Mouse (Mus musculus): Measurements from ENCODE around the gene Eps8. TPM values are rescaled to one million over a fixed set of nuclear protein-coding genes. Genes with fewer than 3 reads are reported as not detected.

Eps8 gene
- polyA plus RNA-seq, 1 experiment from 2014 or later, result 209 TPM

- Histone ChIP-seq H3K27ac (ENCODE audit: low read depth, low read length) (no peak overlapping the region), H3K9me3 (ENCODE audit: control insufficient read depth) (no peaks in the 10 kb centered on the region), H3K27me3 (replicated peaks; ENCODE audit: control insufficient read depth, insufficient read depth, low read length) (no peaks in the 10 kb centered on the region), H3K4me3 (ENCODE audit: low read depth, low read length) (no peak overlapping the region), H3K36me3 (ENCODE audit: control insufficient read depth, insufficient read depth) (no peaks in the 10 kb centered on the region), H3K9ac (ENCODE audit: low read depth, low read length) (no peak overlapping the region), H3K4me2 (replicated peaks; ENCODE audit: low read depth) (no peak overlapping the region), H3K4me1 (replicated peaks; ENCODE audit: control insufficient read depth, insufficient read depth, low read length) (peaks cover 8% of the 10 kb centered on the region; the same call in 1 of the 2 replicates)
- no peak for TF ChIP-seq CTCF (IDR thresholded peaks at IDR 0.05; ENCODE audit: low read depth)
- ATAC-seq, result no peak
- WGBS, result 95% methylated on average over 4 of the region's 4 CpGs
Observed at GRCm38 (mm10) chr6:137576091-137576490, 78.6 kb downstream of the Eps8 start.

GRCm38 (mm10) chr6:137573897-137574296, 80.8 kb downstream of the Eps8 start:
- Histone ChIP-seq H3K9me3 (ENCODE audit: control insufficient read depth) (no peaks in the 10 kb centered on the region), H3K4me3 (ENCODE audit: low read depth, low read length) (no peak overlapping the region), H3K27ac (ENCODE audit: low read depth, low read length) (no peak overlapping the region), H3K4me1 (replicated peaks; ENCODE audit: control insufficient read depth, insufficient read depth, low read length) (peaks cover 8% of the 10 kb centered on the region; the same call in 1 of the 2 replicates), H3K36me3 (ENCODE audit: control insufficient read depth, insufficient read depth) (no peaks in the 10 kb centered on the region), H3K4me2 (replicated peaks; ENCODE audit: low read depth) (no peak overlapping the region), H3K27me3 (replicated peaks; ENCODE audit: control insufficient read depth, insufficient read depth, low read length) (no peaks in the 10 kb centered on the region), H3K9ac (ENCODE audit: low read depth, low read length) (no peak overlapping the region)
- ATAC-seq, result no peak
- WGBS, result 70% methylated on average over 7 of the region's 7 CpGs
- no peak for TF ChIP-seq CTCF (IDR thresholded peaks at IDR 0.05; ENCODE audit: low read depth)

- Histone ChIP-seq H3K9ac (ENCODE audit: low read depth, low read length) (peak overlapping the region; percentile 68), H3K4me2 (replicated peaks; ENCODE audit: low read depth) (peak overlapping the region; percentile 62), H3K36me3 (ENCODE audit: control insufficient read depth, insufficient read depth) (peaks cover 5% of the 10 kb centered on the region; the same call in 1 of the 2 replicates), H3K4me1 (replicated peaks; ENCODE audit: control insufficient read depth, insufficient read depth, low read length) (peaks cover 13% of the 10 kb centered on the region; the same call in 1 of the 2 replicates), H3K27ac (ENCODE audit: low read depth, low read length) (peak overlapping the region; percentile 96), H3K4me3 (ENCODE audit: low read depth, low read length) (peak overlapping the region; percentile 52), H3K9me3 (ENCODE audit: control insufficient read depth) (no peaks in the 10 kb centered on the region), H3K27me3 (replicated peaks; ENCODE audit: control insufficient read depth, insufficient read depth, low read length) (no peaks in the 10 kb centered on the region)
- 33% methylated on average over 9 of the region's 9 CpGs for WGBS
- peak; percentile 91 for ATAC-seq
- no peak for TF ChIP-seq CTCF (IDR thresholded peaks at IDR 0.05; ENCODE audit: low read depth)
Observed at GRCm38 (mm10) chr6:137570718-137571131, 84.0 kb downstream of the Eps8 start.

GRCm38 (mm10) chr6:137570019-137570418, 84.7 kb downstream of the Eps8 start:
- WGBS, result 28% methylated on average over 5 of the region's 5 CpGs
- peak overlapping the region; percentile 52 for H3K4me3 ChIP-seq (ENCODE audit: low read depth, low read length)

GRCm38 (mm10) chr6:137569071-137569470, 85.6 kb downstream of the Eps8 start:
- H3K4me1 ChIP-seq (replicated peaks; ENCODE audit: control insufficient read depth, insufficient read depth, low read length), result peaks cover 10% of the 10 kb centered on the region; the same call in 1 of the 2 replicates
- H3K4me2 ChIP-seq (replicated peaks; ENCODE audit: low read depth), result peak overlapping the region; percentile 62
- WGBS, result 30% methylated on average over 6 of the region's 6 CpGs
- H3K9me3 ChIP-seq (ENCODE audit: control insufficient read depth), result no peaks in the 10 kb centered on the region
- H3K4me3 ChIP-seq (ENCODE audit: low read depth, low read length), result peak overlapping the region; percentile 52
- peaks cover 5% of the 10 kb centered on the region; the same call in 1 of the 2 replicates for H3K36me3 ChIP-seq (ENCODE audit: control insufficient read depth, insufficient read depth)
- H3K27me3 ChIP-seq (replicated peaks; ENCODE audit: control insufficient read depth, insufficient read depth, low read length), result no peaks in the 10 kb centered on the region
- peak; percentile 26; the same call in 1 of the 2 replicates for TF ChIP-seq CTCF (IDR thresholded peaks at IDR 0.05; ENCODE audit: low read depth)
- H3K9ac ChIP-seq (ENCODE audit: low read depth, low read length), result peak overlapping the region; percentile 68
- H3K27ac ChIP-seq (ENCODE audit: low read depth, low read length), result peak overlapping the region; percentile 96
- peak; percentile 15 for ATAC-seq

More at GRCm38 (mm10) chr6:137570019-137570418, 84.7 kb downstream of the Eps8 start:
- H3K4me2 ChIP-seq (replicated peaks; ENCODE audit: low read depth), result peak overlapping the region; percentile 62
- H3K4me1 ChIP-seq (replicated peaks; ENCODE audit: control insufficient read depth, insufficient read depth, low read length), result peaks cover 11% of the 10 kb centered on the region; the same call in 1 of the 2 replicates
- H3K27me3 ChIP-seq (replicated peaks; ENCODE audit: control insufficient read depth, insufficient read depth, low read length), result no peaks in the 10 kb centered on the region
- peak overlapping the region; percentile 68 for H3K9ac ChIP-seq (ENCODE audit: low read depth, low read length)
- H3K27ac ChIP-seq (ENCODE audit: low read depth, low read length), result peak overlapping the region; percentile 96
- no peak for ATAC-seq
- no peaks in the 10 kb centered on the region for H3K9me3 ChIP-seq (ENCODE audit: control insufficient read depth)
- no peak for TF ChIP-seq CTCF (IDR thresholded peaks at IDR 0.05; ENCODE audit: low read depth)
- peaks cover 5% of the 10 kb centered on the region; the same call in 1 of the 2 replicates for H3K36me3 ChIP-seq (ENCODE audit: control insufficient read depth, insufficient read depth)

- 78% methylated on average over 3 of the region's 3 CpGs for WGBS
- no peak for TF ChIP-seq CTCF (IDR thresholded peaks at IDR 0.05; ENCODE audit: low read depth)
- H3K36me3 ChIP-seq (ENCODE audit: control insufficient read depth, insufficient read depth), result peaks cover 27% of the 10 kb centered on the region
- H3K4me3 ChIP-seq (ENCODE audit: low read depth, low read length), result no peak overlapping the region
- H3K27ac ChIP-seq (ENCODE audit: low read depth, low read length), result peak overlapping the region; percentile 86
- ATAC-seq, result no peak
- no peak overlapping the region; the same call in 1 of the 2 replicates for H3K4me2 ChIP-seq (replicated peaks; ENCODE audit: low read depth)
- no peaks in the 10 kb centered on the region for H3K9me3 ChIP-seq (ENCODE audit: control insufficient read depth)
- H3K27me3 ChIP-seq (replicated peaks; ENCODE audit: control insufficient read depth, insufficient read depth, low read length), result no peaks in the 10 kb centered on the region
- H3K9ac ChIP-seq (ENCODE audit: low read depth, low read length), result no peak overlapping the region
- H3K4me1 ChIP-seq (replicated peaks; ENCODE audit: control insufficient read depth, insufficient read depth, low read length), result 0 out of 2 replicates have a peak, but pooled peaks cover 5% of the 10 kb centered on the region
Observed at GRCm38 (mm10) chr6:137565890-137566289, 88.8 kb downstream of the Eps8 start.

Measured in intestine, postnatal 0 days (tissue).